Mouse (Mus musculus) CH12.LX (cell line): ENCODE data around the gene Ehd2. TPM values are rescaled to one million over a fixed set of nuclear protein-coding genes. Genes with fewer than 3 reads are reported as not detected.

Experiments
- DNase-seq: peaks from one replicate; pipeline ENCODE4 v3.0.0-alpha.2; 2013; ENCODE audit errors: extremely low read depth
- H3K27ac ChIP-seq: 2 replicates; pipeline ENCODE4 v1.5.1; 2012; ENCODE audit warnings: low read depth, mild to moderate bottlenecking, control low read depth, moderate library complexity; ENCODE audit not compliant: insufficient read depth
- H3K27me3 ChIP-seq: replicated peaks from 2 replicates; pipeline ENCODE3; 2012; ENCODE audit warnings: inconsistent platforms
- H3K36me3 ChIP-seq, 2 experiments: replicated peaks in 1 of 2; 2 replicates each; pipeline versions ENCODE3 to v1.6.1; 2012; ENCODE audit warnings: inconsistent platforms in 1 of 2, low read length in 1 of 2, mild to moderate bottlenecking in 1 of 2, mixed read lengths in 1 of 2, moderate library complexity in 1 of 2; ENCODE audit not compliant: control insufficient read depth in 1 of 2, insufficient read depth in 1 of 2
- H3K4me1 ChIP-seq, 2 experiments: 2 replicates each; pipeline ENCODE4 v1.6.1; 2012; ENCODE audit warnings: inconsistent platforms in 1 of 2, moderate library complexity in 1 of 2; ENCODE audit not compliant: insufficient read depth in 2 of 2, control insufficient read depth in 1 of 2
- H3K4me2 ChIP-seq: 2 replicates; pipeline ENCODE4 v1.6.1; 2012; ENCODE audit warnings: low read depth, mild to moderate bottlenecking, control low read depth; ENCODE audit not compliant: poor library complexity, insufficient read depth, severe bottlenecking
- H3K4me3 ChIP-seq, 3 experiments: fragments of 150-350 bp in 1 of 3; sonication (generic) in 1 of 3; replicated peaks in 1 of 3; 2 replicates each; pipeline versions ENCODE3 to v1.5.1; 2011 to 2012; ENCODE audit warnings: low read depth in 2 of 3, low read length in 2 of 3, mild to moderate bottlenecking in 2 of 3, moderate library complexity in 2 of 3, control low read depth in 1 of 3, improper control_type of control experiment in 1 of 3, inconsistent platforms in 1 of 3, mixed read lengths in 1 of 3; ENCODE audit not compliant: poor library complexity in 1 of 3
- H3K79me2 ChIP-seq: replicated peaks from 2 replicates; pipeline ENCODE4 v1.6.1; 2012; ENCODE audit warnings: mild to moderate bottlenecking, moderate library complexity; ENCODE audit not compliant: control insufficient read depth, poor library complexity, insufficient read depth, severe bottlenecking; ENCODE audit errors: extremely low read depth
- H3K9ac ChIP-seq: 2 replicates; pipeline ENCODE4 v1.6.1; 2012; ENCODE audit warnings: low read depth, mild to moderate bottlenecking, control low read depth, moderate library complexity; ENCODE audit not compliant: insufficient read depth
- H3K9me3 ChIP-seq: replicated peaks from 2 replicates; pipeline ENCODE3; 2012; ENCODE audit warnings: low read length, inconsistent platforms, mixed read lengths
- BHLHE40 ChIP-seq: IDR thresholded peaks from 2 replicates; pipeline ENCODE4 v1.6.1; 2011; ENCODE audit warnings: mild to moderate bottlenecking, low read depth, low read length, improper control_type of control experiment
- CTCF ChIP-seq, 2 experiments: IDR thresholded peaks in 1 of 2; conservative IDR thresholded peaks in 1 of 2; 2 replicates each; pipeline ENCODE4 v1.5.1; 2011 to 2012; ENCODE audit warnings: low read depth in 2 of 2, low read length in 2 of 2, improper control_type of control experiment in 1 of 2, inconsistent platforms in 1 of 2, mild to moderate bottlenecking in 1 of 2, moderate library complexity in 1 of 2
- IRF4 ChIP-seq: IDR thresholded peaks from 2 replicates; pipeline ENCODE4 v1.6.1; 2014; ENCODE audit warnings: low read depth, mild to moderate bottlenecking, inconsistent platforms, low read length, improper control_type of control experiment
- JUND ChIP-seq: conservative IDR thresholded peaks from 2 replicates; pipeline ENCODE4 v1.6.1; 2011; ENCODE audit warnings: low read depth, low read length, improper control_type of control experiment
- MAX ChIP-seq: IDR thresholded peaks from 2 replicates; pipeline ENCODE4 v1.6.1; 2011; ENCODE audit warnings: low read length, improper control_type of control experiment
- MEF2A ChIP-seq: IDR thresholded peaks from 2 replicates; pipeline ENCODE4 v1.6.1; 2014; ENCODE audit warnings: low read depth, mild to moderate bottlenecking, inconsistent platforms, low read length, improper control_type of control experiment, borderline replicate concordance
- RAD21 ChIP-seq: IDR thresholded peaks from 2 replicates; pipeline ENCODE4 v1.6.1; 2011; ENCODE audit warnings: low read depth, mild to moderate bottlenecking, low read length, improper control_type of control experiment, moderate library complexity
- RCOR1 ChIP-seq: conservative IDR thresholded peaks from 2 replicates; pipeline ENCODE4 v1.6.1; 2012; ENCODE audit warnings: low read depth, mild to moderate bottlenecking, inconsistent platforms, low read length, improper control_type of control experiment
- SIN3A ChIP-seq: IDR thresholded peaks from 2 replicates; pipeline ENCODE4 v1.6.1; 2012; ENCODE audit warnings: low read length, improper control_type of control experiment, inconsistent platforms
- SMC3 ChIP-seq: IDR thresholded peaks from 2 replicates; pipeline ENCODE4 v1.6.1; 2011; ENCODE audit warnings: low read depth, low read length, improper control_type of control experiment
- UBTF ChIP-seq: IDR thresholded peaks from 2 replicates; pipeline ENCODE4 v1.6.1; 2012; ENCODE audit warnings: low read depth, mild to moderate bottlenecking, inconsistent platforms, low read length, improper control_type of control experiment, moderate library complexity
- USF2 ChIP-seq: conservative IDR thresholded peaks from 2 replicates; pipeline ENCODE4 v1.6.1; 2011; ENCODE audit warnings: low read depth, low read length, improper control_type of control experiment
- ZC3H11A ChIP-seq: IDR thresholded peaks from 2 replicates; pipeline ENCODE4 v1.6.1; 2012; ENCODE audit warnings: low read depth, mild to moderate bottlenecking, inconsistent platforms, low read length, improper control_type of control experiment
- ZNF384 ChIP-seq: IDR thresholded peaks from 2 replicates; pipeline ENCODE4 v1.6.1; 2012; ENCODE audit warnings: low read depth, low read length, improper control_type of control experiment, inconsistent platforms
- dilution Hi-C: fragments of 300-500 bp; cut with MboI; formaldehyde crosslinking; loops from 2 replicates; pipeline ENCODE4 v1.14.3; 2020; ENCODE audit warnings: low sequenced_read_pairs; ENCODE audit not compliant: extremely low pct_unique_long_range_greater_than_20kb, extremely low pct_ligation_motif_present
- in situ Hi-C: fragments of 300-500 bp; cut with MboI; formaldehyde crosslinking; loops from 3 replicates; pipeline ENCODE4 v1.14.3; 2019; ENCODE audit warnings: low sequenced_read_pairs, low pct_ligation_motif_present, low pct_unique_long_range_greater_than_20kb, mixed read lengths
- polyA plus RNA-seq: library from polyadenylated mRNA; unstranded; fragments of >175 nt; gene quantifications from 2 replicates; pipeline ENCODE4 v1.2.1, GENCODE M21; 2012; ENCODE audit warnings: low read depth; ENCODE audit not compliant: insufficient read length
- total RNA-seq, 2 experiments: library from RNA; depleted of rRNA; stranded (reverse); fragments of 300-350 nt in 1 of 2; fragments of >200 nt in 1 of 2; gene quantifications; 2 replicates each; pipeline ENCODE4 v1.2.3; 2012 to 2014

Gene Ehd2
- total and polyA plus RNA-seq, 3 experiments, result 1.2 to 7.0 (median 5.2) TPM

DNA sequence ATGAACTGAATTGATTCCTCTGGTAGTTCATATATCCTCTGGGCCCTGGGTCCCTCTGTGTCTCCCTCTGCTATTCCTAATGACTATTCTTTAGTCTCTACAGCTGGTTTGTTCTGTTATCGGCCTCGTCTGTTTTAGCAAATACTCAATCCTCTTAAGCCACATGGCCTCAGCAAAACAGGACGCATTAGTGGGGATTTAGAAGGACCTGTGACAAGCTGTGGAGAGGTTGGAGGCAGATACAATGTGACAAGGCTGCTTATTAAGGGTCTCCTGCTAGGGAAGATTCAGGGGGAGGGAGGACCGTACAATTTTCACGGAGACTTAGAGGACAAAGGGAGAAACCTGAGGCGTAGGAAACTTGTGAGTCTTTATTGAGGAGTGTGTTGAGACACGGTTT lies 61.5 kb downstream of the Ehd2 start:
- H3K79me2 ChIP-seq, result no peaks in the 10 kb centered on the region
- no peak overlapping the region for H3K4me2 ChIP-seq
- no peaks in the 10 kb centered on the region for H3K9me3 ChIP-seq
- TF ChIP-seq ZNF384, result no peak
- TF ChIP-seq UBTF, result no peak
- TF ChIP-seq SIN3A, result no peak
- no peak for TF ChIP-seq USF2
- no peak for TF ChIP-seq BHLHE40
- TF ChIP-seq MEF2A, result no peak
- TF ChIP-seq JUND, result no peak
- TF ChIP-seq MAX, result no peak
- TF ChIP-seq CTCF (conservative IDR thresholded peaks at IDR 0.05 in 1 of 2, IDR thresholded peaks at IDR 0.05 in 1 of 2; ENCODE audit: low read depth in 2 of 2, low read length in 2 of 2), result no peak
- no peak for TF ChIP-seq RAD21
- no peak for TF ChIP-seq IRF4
- no peak for TF ChIP-seq SMC3
- no peak for TF ChIP-seq RCOR1
- dilution Hi-C loops, result no loop called here
- H3K9ac ChIP-seq, result no peak overlapping the region
- H3K4me3 ChIP-seq, result no peak overlapping the region
- peaks cover 0 to 10% of the 10 kb centered on the region in 2 experiments; a peak in 2 of 4 replicates for H3K4me1 ChIP-seq
- no peak overlapping the region for H3K27ac ChIP-seq
- peaks cover 56% of the 10 kb centered on the region for H3K27me3 ChIP-seq
- no peak for DNase-seq
- no peaks in the 10 kb centered on the region for H3K36me3 ChIP-seq
- in situ Hi-C loops, result no loop called here

DNA sequence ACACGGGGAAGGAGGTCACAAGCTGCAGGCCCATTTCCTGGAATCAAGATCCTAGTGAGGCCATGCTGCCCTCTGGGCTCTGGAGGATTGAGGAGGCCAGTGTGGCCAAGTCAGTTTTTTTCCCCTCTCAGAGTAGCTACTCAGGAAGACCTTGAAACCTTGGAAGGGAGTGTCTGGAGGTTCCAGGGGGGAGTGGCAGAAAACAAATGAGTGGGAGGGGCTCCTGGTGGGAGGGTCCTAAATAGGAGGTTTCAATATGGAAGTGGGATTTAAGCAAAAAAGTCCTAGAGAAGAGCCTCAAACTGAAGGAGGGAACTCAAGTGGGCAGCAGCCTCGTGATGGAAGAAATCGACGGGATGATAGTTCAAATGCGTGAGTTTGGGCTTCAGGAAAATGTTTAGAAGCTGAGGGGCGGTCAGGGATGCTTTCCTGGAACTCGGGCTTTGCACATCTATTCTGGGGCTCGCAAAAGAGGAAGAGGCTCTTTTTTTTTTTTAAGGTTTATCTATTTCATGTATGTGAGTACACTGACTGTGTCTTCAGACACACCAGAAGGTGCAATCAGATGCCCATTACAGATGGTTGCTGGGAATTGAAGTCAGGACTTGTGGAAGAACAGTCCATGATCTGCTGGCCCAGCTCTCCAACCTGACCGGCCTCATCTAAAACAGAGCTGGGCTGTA lies 65.9 kb downstream of the Ehd2 start:
- in situ Hi-C loops, result no loop called here
- H3K79me2 ChIP-seq, result no peaks in the 10 kb centered on the region
- no peak overlapping the region for H3K4me3 ChIP-seq
- H3K36me3 ChIP-seq, result no peaks in the 10 kb centered on the region
- TF ChIP-seq ZNF384 (peak; percentile 50), IRF4 (0 out of 2 replicates have a peak, but pooled peaks have one; percentile 10), MAX (0 out of 2 replicates have a peak, but pooled peaks have one; percentile 24), ZC3H11A (no peak)
- TF ChIP-seq, all 38 proteins: peak for 3
- H3K27ac ChIP-seq, result no peak overlapping the region
- H3K4me2 ChIP-seq, result peak overlapping the region; percentile 32
- H3K9ac ChIP-seq, result no peak overlapping the region
- dilution Hi-C loops, result no loop called here
- no peaks in the 10 kb centered on the region for H3K9me3 ChIP-seq
- H3K27me3 ChIP-seq, result peaks cover 49% of the 10 kb centered on the region
- peaks cover 0 to 14% of the 10 kb centered on the region in 2 experiments; a peak in 2 of 4 replicates for H3K4me1 ChIP-seq
- DNase-seq, result no peak

Other genes starting within 250 kb of the Ehd2 start
- not detected in 2 replicates for gene Obox5, start 217.4 kb downstream of the Ehd2 start, total RNA-seq (2012; rRNA removed)
- gene Obox5, start 217.4 kb downstream of the Ehd2 start, total RNA-seq (2014; rRNA removed), result not detected in 2 replicates
- not detected in 2 replicates for gene Obox5, start 217.4 kb downstream of the Ehd2 start, polyA plus RNA-seq
- not detected in 2 replicates for gene Obox6, start 127.9 kb downstream of the Ehd2 start, total RNA-seq (2012; rRNA removed)
- not detected in 2 replicates for gene Obox6, start 127.9 kb downstream of the Ehd2 start, total RNA-seq (2014; rRNA removed)
- not detected in 2 replicates for gene Obox6, start 127.9 kb downstream of the Ehd2 start, polyA plus RNA-seq
- gene Crx, start 87.6 kb downstream of the Ehd2 start, total RNA-seq (2012; rRNA removed), result not detected in 2 replicates
- not detected in 2 replicates for gene Crx, start 87.6 kb downstream of the Ehd2 start, total RNA-seq (2014; rRNA removed)
- not detected in 2 replicates for gene Crx, start 87.6 kb downstream of the Ehd2 start, polyA plus RNA-seq
- 0.71 TPM in 1 of 2 replicates, not detected in the other for gene Crxos, start 85.0 kb downstream of the Ehd2 start, total RNA-seq (2012; rRNA removed)
- gene Crxos, start 85.0 kb downstream of the Ehd2 start, total RNA-seq (2014; rRNA removed), result 1.1 and 1.7 TPM in 2 replicates
- gene Crxos, start 85.0 kb downstream of the Ehd2 start, polyA plus RNA-seq, result 0.94 and 1.5 TPM in 2 replicates
- 62.2 and 65.2 TPM in 2 replicates for gene Selenow, start 45.2 kb downstream of the Ehd2 start, total RNA-seq (2012; rRNA removed)
- gene Selenow, start 45.2 kb downstream of the Ehd2 start, total RNA-seq (2014; rRNA removed), result 44.1 and 44.9 TPM in 2 replicates
- 244 and 257 TPM in 2 replicates for gene Selenow, start 45.2 kb downstream of the Ehd2 start, polyA plus RNA-seq
- 234 and 310 TPM in 2 replicates for gene Nop53, start 21.5 kb downstream of the Ehd2 start, total RNA-seq (2012; rRNA removed)
- 171 and 199 TPM in 2 replicates for gene Nop53, start 21.5 kb downstream of the Ehd2 start, total RNA-seq (2014; rRNA removed)
- 291 and 339 TPM in 2 replicates for gene Nop53, start 21.5 kb downstream of the Ehd2 start, polyA plus RNA-seq
- 1.9 and 2.2 TPM in 2 replicates for gene Bicra, start 80.4 kb upstream of the Ehd2 start, total RNA-seq (2012; rRNA removed)
- gene Bicra, start 80.4 kb upstream of the Ehd2 start, total RNA-seq (2014; rRNA removed), result 0.31 and 0.32 TPM in 2 replicates
- gene Bicra, start 80.4 kb upstream of the Ehd2 start, polyA plus RNA-seq, result 9.8 and 10.2 TPM in 2 replicates
- 0.08 TPM in 1 of 2 replicates, not detected in the other for gene Zfp541, start 94.2 kb upstream of the Ehd2 start, total RNA-seq (2012; rRNA removed)
- 0.12 TPM in 1 of 2 replicates, not detected in the other for gene Zfp541, start 94.2 kb upstream of the Ehd2 start, total RNA-seq (2014; rRNA removed)
- 0.05 TPM in 1 of 2 replicates, not detected in the other for gene Zfp541, start 94.2 kb upstream of the Ehd2 start, polyA plus RNA-seq
- 80.0 and 84.8 TPM in 2 replicates for gene Napa, start 130.9 kb upstream of the Ehd2 start, total RNA-seq (2012; rRNA removed)
- 97.5 and 106 TPM in 2 replicates for gene Napa, start 130.9 kb upstream of the Ehd2 start, total RNA-seq (2014; rRNA removed)
- gene Napa, start 130.9 kb upstream of the Ehd2 start, polyA plus RNA-seq, result 111 and 112 TPM in 2 replicates
- 17.5 and 19.1 TPM in 2 replicates for gene Kptn, start 152.3 kb upstream of the Ehd2 start, total RNA-seq (2012; rRNA removed)
- gene Kptn, start 152.3 kb upstream of the Ehd2 start, total RNA-seq (2014; rRNA removed), result 25.4 and 25.8 TPM in 2 replicates
- gene Kptn, start 152.3 kb upstream of the Ehd2 start, polyA plus RNA-seq, result 14.2 and 14.5 TPM in 2 replicates
- 0.04 TPM in 2 replicates for gene Slc8a2, start 162.3 kb upstream of the Ehd2 start, total RNA-seq (2012; rRNA removed)
- not detected in 2 replicates for gene Slc8a2, start 162.3 kb upstream of the Ehd2 start, total RNA-seq (2014; rRNA removed)
- 0.08 and 0.10 TPM in 2 replicates for gene Slc8a2, start 162.3 kb upstream of the Ehd2 start, polyA plus RNA-seq
- 9.4 and 10.2 TPM in 2 replicates for gene Meis3, start 207.5 kb upstream of the Ehd2 start, total RNA-seq (2012; rRNA removed)
- gene Meis3, start 207.5 kb upstream of the Ehd2 start, total RNA-seq (2014; rRNA removed), result 7.1 and 7.9 TPM in 2 replicates
- 10.1 and 11.8 TPM in 2 replicates for gene Meis3, start 207.5 kb upstream of the Ehd2 start, polyA plus RNA-seq